In the genomic region with DNA sequence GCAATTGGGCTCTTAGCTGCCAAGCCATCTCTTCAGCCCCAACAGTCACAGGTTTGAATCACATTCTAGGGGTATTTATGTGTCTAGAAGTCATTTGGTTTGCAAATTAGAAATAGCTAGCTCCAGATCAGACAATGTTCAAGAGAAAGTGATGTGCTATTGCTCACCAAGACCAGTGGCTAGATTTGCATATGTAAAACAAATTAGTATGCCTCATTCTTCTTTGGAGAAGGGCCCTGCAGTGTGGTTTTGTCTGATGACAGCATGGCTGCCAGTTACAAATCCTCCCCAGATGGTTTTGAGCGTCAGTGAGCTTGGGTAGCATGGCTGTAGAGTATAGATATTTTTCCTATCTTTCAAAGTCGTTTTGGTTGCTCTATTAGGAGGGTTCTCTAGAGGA, we compare ENCODE assay signal across 26 mouse cellular contexts.
"Had no signal": no experiment of that assay in that cellular context is flagged by ENCODE, and none has a peak within 500 bp of the region (broad histone marks: within the 10 kb centered on the region; RNA-seq: fewer than 3 reads in every experiment).

No protein-coding gene starts in this region.

- H3K9me3 ChIP-seq: heart, embryonic 13.5 days; heart, embryonic 15.5 days; hindbrain, embryonic 13.5 days; hindbrain, embryonic 15.5 days; kidney, embryonic 15.5 days; limb, embryonic 13.5 days; limb, embryonic 15.5 days; liver, embryonic 12.5 days had no signal

- H3K4me2 ChIP-seq: heart, embryonic 11.5 days; heart, embryonic 13.5 days; heart, embryonic 15.5 days; hindbrain, embryonic 13.5 days; hindbrain, embryonic 15.5 days; kidney, embryonic 15.5 days; limb, embryonic 13.5 days; limb, embryonic 15.5 days; liver, embryonic 12.5 days had no signal

- H3K4me3 ChIP-seq: heart, embryonic 13.5 days; heart, embryonic 15.5 days; hindbrain, embryonic 13.5 days; hindbrain, embryonic 15.5 days; kidney, embryonic 15.5 days; limb, embryonic 13.5 days; limb, embryonic 15.5 days; liver, embryonic 12.5 days had no signal

- H3K27ac ChIP-seq: heart, embryonic 13.5 days; heart, embryonic 15.5 days; hindbrain, embryonic 13.5 days; hindbrain, embryonic 15.5 days; hindbrain, postnatal 0 days; kidney, embryonic 15.5 days; kidney, postnatal 0 days; limb, embryonic 13.5 days; limb, embryonic 15.5 days; liver, embryonic 12.5 days; liver, embryonic 14.5 days had no signal

- DNase-seq: gastrocnemius, postnatal 14 days; gastrocnemius, postnatal 36 days; heart, adult 18-20 months; heart, postnatal 14 days; heart, postnatal 36 days; kidney, adult 11 months; kidney, adult 2 months; kidney, adult 9 months; kidney, postnatal 14 days; kidney, postnatal 36 days; layer of hippocampus, adult 9-11 months; layer of hippocampus, postnatal 36 days; left cerebral cortex, postnatal 4 days had no signal

- H3K9ac ChIP-seq: heart, embryonic 13.5 days; heart, embryonic 15.5 days; hindbrain, embryonic 13.5 days; hindbrain, embryonic 15.5 days; kidney, embryonic 15.5 days; limb, embryonic 13.5 days; limb, embryonic 15.5 days; liver, embryonic 12.5 days; liver, embryonic 14.5 days had no signal

- ATAC-seq: hindbrain, postnatal 0 days; intestine, embryonic 16.5 days; liver, embryonic 12.5 days had no signal

- H3K27me3 ChIP-seq: heart, embryonic 13.5 days; heart, embryonic 15.5 days; hindbrain, embryonic 13.5 days; hindbrain, embryonic 15.5 days; kidney, embryonic 15.5 days; limb, embryonic 13.5 days; limb, embryonic 15.5 days; liver, embryonic 12.5 days had no signal

- H3K36me3 ChIP-seq: heart, embryonic 13.5 days; heart, embryonic 15.5 days; hindbrain, embryonic 13.5 days; hindbrain, embryonic 15.5 days; kidney, embryonic 15.5 days; limb, embryonic 13.5 days; limb, embryonic 15.5 days; liver, embryonic 12.5 days had no signal

- H3K4me1 ChIP-seq: hindbrain, embryonic 13.5 days; hindbrain, embryonic 15.5 days; kidney, embryonic 15.5 days; liver, embryonic 12.5 days had no signal
